Mouse (Mus musculus) T-helper 1 cell (primary cell): ENCODE measurements around the gene Rin2.

ENCODE experiments used
- in situ Hi-C: fragments of 300-600 bp; cut with MboI, MseI; formaldehyde crosslinking; loops from one replicate; pipeline ENCODE4 v1.15.1; 2025; ENCODE audit warnings: high pct_unique_total_duplicates

Gene Rin2

GRCm38 (mm10) chr2:145675142-145675755, at the start of gene Rin2:
TSS of gene Rin2 (plus strand) at chr2:145675215.
- in situ Hi-C loops, result no loop called here

GRCm38 (mm10) chr2:145631123-145631798, 43.8 kb upstream of the Rin2 start:
- in situ Hi-C loops, result no loop called here

- in situ Hi-C loops, result no loop called here
Measured at GRCm38 (mm10) chr2:145631799-145632174, 43.2 kb upstream of the Rin2 start.

- in situ Hi-C loops, result no loop called here
Measured at GRCm38 (mm10) chr2:145633811-145634210, 41.2 kb upstream of the Rin2 start.

- in situ Hi-C loops, result no loop called here
Measured at GRCm38 (mm10) chr2:145640255-145640984, 34.6 kb upstream of the Rin2 start.

GRCm38 (mm10) chr2:145655373-145655960, 19.5 kb upstream of the Rin2 start:
- in situ Hi-C loops, result no loop called here

GRCm38 (mm10) chr2:145656121-145656520, 18.9 kb upstream of the Rin2 start:
- in situ Hi-C loops, result no loop called here

GRCm38 (mm10) chr2:145656716-145657115, 18.3 kb upstream of the Rin2 start:
- in situ Hi-C loops, result no loop called here

GRCm38 (mm10) chr2:145661242-145661641, 13.8 kb upstream of the Rin2 start:
- in situ Hi-C loops, result no loop called here

GRCm38 (mm10) chr2:145663899-145664298, 11.1 kb upstream of the Rin2 start:
- in situ Hi-C loops, result no loop called here

GRCm38 (mm10) chr2:145664311-145664710, 10.7 kb upstream of the Rin2 start:
- in situ Hi-C loops, result no loop called here

GRCm38 (mm10) chr2:145668135-145668534, 6.9 kb upstream of the Rin2 start:
- in situ Hi-C loops, result no loop called here

- in situ Hi-C loops, result no loop called here
Measured at GRCm38 (mm10) chr2:145670131-145670530, 4.9 kb upstream of the Rin2 start.

- in situ Hi-C loops, result no loop called here
Measured at GRCm38 (mm10) chr2:145674496-145675141, 396 bp upstream of the Rin2 start.

- in situ Hi-C loops, result no loop called here
Measured at GRCm38 (mm10) chr2:145675756-145676543, 935 bp downstream of the Rin2 start.

GRCm38 (mm10) chr2:145676544-145676925, 1.5 kb downstream of the Rin2 start:
- in situ Hi-C loops, result no loop called here

- in situ Hi-C loops, result no loop called here
Measured at GRCm38 (mm10) chr2:145676936-145677335, 1.9 kb downstream of the Rin2 start.

GRCm38 (mm10) chr2:145680141-145680540, 5.1 kb downstream of the Rin2 start:
- in situ Hi-C loops, result no loop called here

GRCm38 (mm10) chr2:145680762-145681161, 5.7 kb downstream of the Rin2 start:
- in situ Hi-C loops, result no loop called here

- in situ Hi-C loops, result no loop called here
Measured at GRCm38 (mm10) chr2:145681626-145682025, 6.6 kb downstream of the Rin2 start.

- in situ Hi-C loops, result no loop called here
Measured at GRCm38 (mm10) chr2:145682924-145683323, 7.9 kb downstream of the Rin2 start.
